Mouse (Mus musculus) liver, embryonic 14.5 days (tissue): ENCODE data around the gene Pfdn6.
A peak's percentile ranks its signal among the peaks of the same experiment; 100 is the strongest.

Source experiments
- CTCF ChIP-seq: IDR thresholded peaks from 2 replicates; pipeline ENCODE4 v1.5.1; 2016; ENCODE audit warnings: antibody characterized with exemption, low read depth, control low read depth
- EP300 ChIP-seq: IDR thresholded peaks from 2 replicates; pipeline ENCODE4 v1.6.1; 2016; ENCODE audit warnings: antibody characterized with exemption, low read depth

DNA sequence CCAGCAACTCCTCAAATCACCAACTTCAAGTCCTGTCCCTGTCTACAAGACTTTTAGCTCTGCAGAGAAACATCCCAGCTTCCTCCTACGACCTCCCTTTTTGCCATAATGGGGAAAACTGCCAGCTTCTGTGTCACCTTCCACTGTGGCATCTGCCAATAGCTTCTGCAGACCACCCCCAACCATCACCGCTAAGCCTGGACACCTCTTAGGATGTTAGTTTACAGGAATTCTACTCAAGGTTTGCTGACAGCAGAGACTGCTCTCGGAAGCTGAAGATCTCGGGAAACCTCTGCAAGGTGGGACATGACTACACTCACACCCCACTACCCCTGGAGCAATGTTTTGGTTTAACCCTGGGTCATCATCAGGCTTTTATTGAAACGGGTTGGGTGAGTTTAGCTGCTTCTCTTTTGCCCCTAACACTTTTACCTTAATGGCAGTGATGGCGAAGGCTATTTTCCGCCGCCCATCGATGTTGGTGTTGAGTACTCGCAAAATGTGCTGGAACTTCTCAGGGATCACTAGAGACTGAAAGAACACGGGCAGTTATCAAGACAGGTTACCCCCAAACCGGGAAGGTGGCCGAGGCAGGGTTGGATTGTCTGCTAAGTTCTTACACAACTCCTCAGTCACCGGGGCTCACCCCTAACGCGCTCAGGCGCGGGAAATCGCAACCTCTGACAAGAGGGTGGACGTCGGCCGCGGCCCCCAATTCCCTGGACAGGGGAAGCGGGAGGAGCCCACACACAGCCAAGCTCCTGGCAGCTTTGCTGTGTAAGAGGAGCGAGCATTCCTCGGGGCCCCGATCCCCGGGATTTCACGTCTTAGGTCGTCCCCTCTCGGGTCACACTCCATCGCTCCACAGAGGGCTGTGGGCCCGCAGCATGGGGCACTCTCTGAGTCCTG, 14.8 kb upstream of the Pfdn6 start:
- no peak for TF ChIP-seq CTCF
- TF ChIP-seq EP300 = peak; percentile 25; the same call in 1 of the 2 replicates
